Mouse (Mus musculus) spleen, postnatal 10 days (tissue): ENCODE results near the gene Wdr20.

Experiments
- DNase-seq, 2 experiments: peaks; one replicate each; pipeline ENCODE4 v3.0.0; 2021 to 2022; ENCODE audit warnings: low spot score in 2 of 2

The Wdr20 gene

GRCm38 (mm10) chr12:110851414-110851813 lies 113.7 kb downstream of the Wdr20 start:
- DNase-seq, result peak; percentile 32 to 39

GRCm38 (mm10) chr12:110851923-110852322 lies 114.2 kb downstream of the Wdr20 start:
- DNase-seq, result no peak
